Mouse (Mus musculus) right cerebral cortex, postnatal 36 days (tissue): ENCODE results near the gene Cog7.
A peak's percentile ranks its signal among the peaks of the same experiment; 100 is the strongest.

ENCODE experiments used
- DNase-seq, 2 experiments: peaks; one replicate each; pipeline ENCODE4 v3.0.0; 2022; ENCODE audit warnings: low spot score in 2 of 2, mixed read lengths in 1 of 2

The Cog7 gene

DNA sequence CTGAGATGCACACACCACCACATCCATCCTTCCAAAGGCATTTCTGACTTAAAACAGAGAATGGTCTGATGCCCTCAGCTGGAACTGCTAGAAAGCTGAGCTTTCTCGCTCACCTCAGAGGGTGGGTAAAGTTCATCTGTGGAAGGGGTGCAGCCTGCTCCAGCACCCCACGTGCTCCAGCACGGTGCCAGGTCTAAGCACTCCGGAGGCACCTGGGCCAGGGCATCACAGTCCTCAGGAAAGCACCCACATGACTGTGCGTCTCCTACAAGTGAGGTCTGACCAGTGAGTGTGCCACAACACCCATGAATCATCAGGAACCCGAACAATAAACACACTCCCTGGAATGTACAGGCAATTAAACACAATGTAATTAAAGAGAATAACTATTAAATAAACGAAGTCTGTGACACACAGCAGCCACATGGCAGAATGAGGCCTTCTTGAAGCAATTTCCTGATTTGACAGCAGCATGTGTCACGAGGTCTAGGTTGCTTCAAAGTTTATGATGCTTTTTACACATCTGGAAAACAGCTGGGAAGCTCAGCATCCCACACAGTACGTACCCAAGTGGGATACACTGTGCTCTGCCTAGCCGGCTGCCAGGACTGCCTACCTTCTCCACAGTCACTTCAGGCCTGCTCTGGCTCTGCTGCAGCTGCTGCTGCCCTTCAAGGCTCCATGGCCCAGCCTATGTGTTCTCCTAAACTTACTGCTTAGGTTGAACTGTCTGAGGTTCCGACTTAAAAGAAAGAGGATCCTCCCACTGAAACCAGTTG, 26.4 kb downstream of the Cog7 start:
- no peak for DNase-seq

DNA sequence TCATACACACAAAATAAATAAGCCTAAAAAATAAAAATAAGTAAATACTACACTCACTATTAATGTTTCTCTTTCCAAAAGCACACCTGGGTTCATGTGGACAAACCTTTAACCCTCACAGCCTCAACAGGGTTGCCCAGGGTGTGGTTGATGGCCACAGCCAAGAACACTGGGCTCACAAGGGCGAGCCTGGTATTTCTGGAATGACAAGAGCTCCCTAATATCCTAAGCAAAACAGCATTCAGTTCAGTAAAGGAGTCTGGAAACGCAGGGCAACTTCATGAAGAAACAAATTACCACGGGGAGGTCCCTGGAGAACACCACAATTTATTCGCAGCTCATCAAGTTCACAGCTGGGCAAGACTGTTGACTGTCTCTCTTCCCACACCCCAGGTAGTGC, 34.0 kb downstream of the Cog7 start:
- DNase-seq = no peak

DNA sequence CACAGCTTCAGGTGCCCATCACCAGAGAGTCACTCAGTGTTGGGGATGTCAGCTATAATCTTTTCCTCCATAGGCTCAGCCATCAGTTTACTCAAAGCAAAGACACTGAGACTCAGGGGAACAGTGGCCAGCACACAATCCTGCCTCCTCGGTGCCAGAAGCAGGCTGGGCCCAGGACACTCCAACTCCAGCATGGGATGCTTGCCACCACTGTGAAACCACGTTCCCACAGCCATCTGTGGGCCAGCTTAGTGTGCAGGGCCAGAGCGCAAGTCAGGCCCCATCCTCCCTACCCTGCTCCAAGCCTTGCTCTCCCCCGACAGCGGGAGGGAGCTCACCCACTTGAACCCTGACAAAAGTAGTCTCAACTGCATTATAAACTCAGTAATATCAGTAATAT, 35.3 kb downstream of the Cog7 start:
- no peak for DNase-seq

DNA sequence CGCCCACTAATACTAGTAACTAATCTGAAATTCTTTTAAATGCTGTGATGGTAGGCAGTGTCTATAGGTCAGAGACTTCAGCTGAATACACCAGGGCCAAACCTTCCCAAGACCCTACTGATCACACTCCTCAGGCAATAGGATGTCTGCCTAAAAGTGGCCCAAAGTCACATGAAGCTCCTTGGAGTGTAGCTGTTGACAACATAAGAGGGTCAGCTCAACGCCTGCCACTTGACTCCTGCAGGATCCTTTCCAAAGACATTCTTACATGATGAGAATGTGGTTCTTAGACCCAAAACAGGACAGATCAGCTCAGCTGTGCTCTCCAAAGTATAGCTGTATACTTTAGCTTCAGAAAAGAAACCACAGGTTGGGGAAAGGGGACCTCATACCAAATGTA, 39.1 kb downstream of the Cog7 start:
- no peak for DNase-seq

DNA sequence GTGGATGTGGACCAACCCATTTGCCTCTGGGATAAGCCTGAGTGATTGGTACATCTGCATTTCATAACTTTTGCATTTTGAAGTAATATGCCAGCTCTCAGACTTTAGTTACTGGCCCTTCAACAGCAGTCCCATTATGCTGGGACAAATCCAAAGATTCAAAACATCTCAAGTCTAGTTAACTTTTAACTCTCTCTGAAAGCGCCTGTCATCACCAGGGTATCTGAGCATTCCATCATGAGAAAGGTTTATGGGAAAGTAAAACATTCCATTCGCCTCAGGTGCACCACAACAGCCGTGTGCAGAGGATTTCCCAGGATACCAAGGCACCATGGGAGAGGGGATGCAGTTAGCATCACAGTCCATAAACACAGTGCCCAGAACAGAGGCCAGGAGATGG, 39.9 kb downstream of the Cog7 start:
- DNase-seq = no peak

DNA sequence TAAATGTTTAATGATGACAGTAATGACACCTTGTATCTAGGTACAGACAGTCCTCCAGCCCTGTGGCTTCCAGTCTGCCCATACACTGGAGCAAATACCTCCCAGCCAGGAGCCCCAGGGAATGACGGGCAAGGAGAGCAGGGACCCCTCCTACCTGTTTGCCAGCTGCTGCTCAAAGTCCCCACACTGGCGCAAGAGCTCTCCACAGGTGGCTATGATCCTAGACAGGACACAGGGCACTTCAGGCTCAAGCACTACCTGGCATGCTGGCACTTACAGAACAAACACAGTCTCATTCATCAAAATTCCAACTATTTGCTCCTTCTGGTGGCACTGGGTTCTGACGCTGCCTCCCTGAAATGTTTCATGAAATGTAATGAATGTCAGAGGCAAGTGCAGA, 40.5 kb downstream of the Cog7 start:
- no peak for DNase-seq

DNA sequence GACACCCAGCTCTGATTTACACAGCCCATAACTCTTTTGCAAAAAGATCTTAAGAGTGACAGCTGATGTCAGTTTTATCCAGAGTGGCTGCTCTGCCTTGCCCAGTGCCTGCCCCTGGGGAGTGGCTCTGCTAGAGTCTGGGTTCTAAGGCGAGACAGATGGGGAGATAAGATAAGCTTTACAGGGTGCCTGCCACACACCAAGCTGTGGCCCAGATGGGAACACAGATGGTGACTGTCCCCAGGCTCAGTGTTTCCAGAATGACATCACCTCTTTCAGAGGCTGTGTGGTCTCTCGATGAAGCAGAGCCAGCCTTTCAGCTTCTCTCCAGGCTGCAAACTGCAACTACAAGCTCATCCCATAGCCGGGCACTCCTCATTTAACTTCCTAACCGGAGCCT, 41.8 kb downstream of the Cog7 start:
- DNase-seq = peak; percentile 66 to 73

DNA sequence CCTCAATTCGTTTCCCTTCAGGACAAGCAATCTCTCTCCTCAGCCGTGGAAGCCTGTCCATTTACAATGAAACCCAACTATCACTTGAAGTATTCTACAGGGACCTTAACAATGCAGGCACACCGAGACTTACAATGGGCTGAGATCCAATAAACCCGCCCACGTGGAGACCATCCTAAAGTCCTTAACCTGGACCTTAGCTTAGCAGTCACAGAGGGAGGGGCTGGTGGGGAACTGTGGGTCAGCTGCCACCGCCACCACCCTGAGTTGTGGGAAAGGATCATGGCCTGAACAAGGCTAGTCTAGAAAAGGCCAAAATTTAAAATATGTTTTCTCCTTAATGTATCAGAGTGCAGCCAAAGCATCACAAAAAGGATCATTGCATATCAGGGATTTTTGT, 42.3 kb downstream of the Cog7 start:
- no peak for DNase-seq

DNA sequence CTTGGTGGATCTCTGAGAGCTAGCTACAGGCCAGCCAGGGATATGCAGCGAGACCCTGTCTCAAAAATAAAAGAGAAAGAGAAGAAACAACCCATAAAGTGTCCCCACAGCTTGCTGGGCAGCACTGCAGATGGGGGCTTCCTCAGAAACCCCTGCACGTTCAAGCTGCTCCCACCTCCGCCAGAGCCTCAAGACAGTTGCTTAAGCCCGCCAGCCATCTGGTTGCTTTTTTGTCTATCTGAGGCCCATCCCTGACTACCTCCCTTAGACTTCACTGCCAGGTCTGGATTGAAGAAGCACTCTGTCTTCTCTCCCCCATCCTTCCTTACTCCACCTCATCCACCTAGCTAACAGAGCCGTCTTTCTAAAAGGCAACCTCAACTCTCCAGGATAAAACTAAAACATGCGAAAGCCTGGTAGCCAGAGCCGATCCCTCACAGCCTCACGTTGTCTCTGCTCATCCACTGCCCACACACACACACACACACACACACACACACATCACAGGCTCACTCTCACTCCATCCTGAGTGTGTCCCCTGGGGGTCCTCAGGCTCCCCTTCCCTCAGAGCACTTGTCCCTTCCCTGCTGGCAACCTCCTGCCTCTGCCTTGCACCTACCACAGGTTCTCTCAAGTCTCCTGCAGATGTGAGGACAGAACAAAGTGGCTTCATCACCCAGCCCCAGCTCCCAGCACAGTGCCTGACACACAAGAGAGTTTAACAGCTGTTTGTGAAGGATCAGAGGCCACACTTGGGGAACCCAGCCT, 43.2 kb downstream of the Cog7 start:
- no peak for DNase-seq

DNA sequence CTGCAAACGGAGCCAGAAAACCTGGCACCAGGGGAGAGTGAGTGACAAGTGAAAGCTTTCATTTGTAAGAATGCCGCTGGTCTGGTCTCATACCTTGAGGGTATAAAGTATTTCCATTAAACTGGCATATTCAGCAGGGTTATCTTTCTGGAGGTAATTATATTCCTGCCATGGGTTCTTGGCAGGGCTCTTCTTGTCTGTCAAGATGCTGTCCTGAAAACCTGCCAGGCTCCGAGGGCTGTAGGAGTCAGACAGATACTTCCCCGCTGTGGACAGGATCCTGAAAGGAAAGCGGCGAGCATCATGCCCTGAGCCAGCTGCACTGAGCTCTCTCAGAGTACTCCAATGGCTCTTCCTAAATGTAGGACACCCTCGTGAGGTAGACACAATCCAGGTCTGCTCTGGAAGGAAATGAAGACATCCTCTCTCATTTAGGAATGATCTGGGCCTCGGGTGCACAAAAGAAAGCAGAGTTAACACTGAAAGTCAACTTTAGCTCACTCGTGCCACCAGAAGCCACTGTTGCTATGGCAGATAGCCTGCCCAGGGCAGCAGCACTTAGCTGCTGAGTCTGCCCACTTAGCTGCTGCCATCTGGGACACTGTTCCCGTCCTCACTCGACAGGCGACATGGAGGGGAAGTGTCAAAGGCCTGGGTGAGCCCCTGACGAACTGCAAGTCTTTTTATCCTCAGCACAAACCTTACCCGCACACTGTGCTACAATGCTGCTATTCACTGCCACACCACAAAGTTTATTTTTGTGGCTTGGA, 44.5 kb downstream of the Cog7 start:
- no peak for DNase-seq

DNA sequence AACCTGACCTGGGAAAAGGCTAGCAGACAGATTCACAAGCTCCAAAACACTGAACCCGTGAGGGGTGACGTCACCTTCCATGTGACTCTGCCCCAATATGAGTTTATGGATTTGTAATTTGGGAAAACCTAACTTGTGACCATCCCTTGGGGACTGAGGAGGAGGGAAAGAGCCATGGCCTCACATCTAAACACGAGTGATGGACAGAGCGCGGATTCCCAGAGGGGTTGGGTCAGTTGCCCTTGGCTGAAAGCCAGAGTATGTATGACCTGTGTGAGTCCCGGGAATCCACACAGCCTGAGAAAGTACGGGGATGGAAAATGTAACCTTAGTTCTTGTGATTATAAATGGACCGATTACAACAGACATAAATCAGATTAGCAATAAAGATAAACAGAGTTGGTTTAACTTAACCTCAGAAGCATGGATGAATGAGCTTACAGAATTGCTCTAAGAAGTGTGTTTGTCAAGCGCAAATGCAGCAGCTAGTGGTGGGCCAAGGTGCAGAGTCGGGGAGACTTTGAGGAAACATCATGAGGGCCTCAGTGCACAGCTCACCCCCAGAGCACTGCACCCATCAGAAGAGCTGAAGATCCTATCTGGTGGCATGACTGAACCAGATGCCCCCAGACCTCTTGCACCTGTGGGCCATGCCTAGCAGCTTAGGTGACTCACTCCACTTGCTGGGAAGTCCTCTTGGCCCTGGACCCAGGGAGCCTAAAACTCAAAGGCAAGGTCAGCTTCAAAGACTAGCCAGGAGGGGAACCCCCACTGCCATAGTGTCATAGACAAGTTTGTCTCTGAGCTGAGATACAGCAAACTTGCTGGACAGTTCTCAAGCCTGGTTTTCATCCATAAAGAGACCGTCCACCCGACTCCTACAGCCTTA, 45.4 kb downstream of the Cog7 start:
- no peak for DNase-seq

DNA sequence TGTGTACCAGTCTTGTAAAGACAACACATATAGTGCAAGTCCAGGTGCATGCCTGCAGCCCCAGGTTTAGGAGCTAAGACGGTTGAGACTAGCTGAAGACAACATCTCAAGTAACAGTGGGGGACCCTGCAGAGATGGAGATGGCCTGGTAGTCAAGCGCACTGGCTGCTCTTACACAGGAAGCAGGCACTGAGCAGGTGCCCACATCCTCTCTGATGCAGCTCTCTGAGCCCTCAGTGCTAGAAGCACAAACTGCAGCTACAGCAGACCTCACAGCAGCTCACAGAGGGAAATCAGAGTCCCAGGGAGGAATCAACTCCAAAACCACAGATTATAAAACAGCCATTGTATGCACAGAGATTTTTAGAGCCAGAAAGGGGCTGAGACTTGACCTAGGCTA, 47.2 kb downstream of the Cog7 start:
- DNase-seq = no peak

DNA sequence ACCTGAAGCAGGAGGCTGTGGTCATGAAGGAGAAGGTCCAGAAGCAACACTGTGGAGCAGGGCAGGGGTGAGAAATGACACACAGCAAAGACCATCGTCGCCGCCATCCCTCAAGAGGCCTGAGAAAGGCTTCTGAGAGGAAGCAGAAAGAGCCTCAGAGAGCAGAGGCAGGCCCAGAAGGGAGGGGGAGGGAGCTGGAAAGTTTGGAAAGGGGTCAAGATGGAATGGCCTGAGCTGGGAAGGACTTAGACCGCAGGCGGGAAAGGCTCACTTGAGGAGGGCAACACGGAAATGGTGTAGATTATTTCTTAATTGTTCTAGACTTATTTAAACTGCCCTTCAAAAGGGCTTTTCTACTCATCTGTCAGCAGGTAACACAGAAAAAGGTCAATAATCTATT, 47.8 kb downstream of the Cog7 start:
- DNase-seq = no peak

DNA sequence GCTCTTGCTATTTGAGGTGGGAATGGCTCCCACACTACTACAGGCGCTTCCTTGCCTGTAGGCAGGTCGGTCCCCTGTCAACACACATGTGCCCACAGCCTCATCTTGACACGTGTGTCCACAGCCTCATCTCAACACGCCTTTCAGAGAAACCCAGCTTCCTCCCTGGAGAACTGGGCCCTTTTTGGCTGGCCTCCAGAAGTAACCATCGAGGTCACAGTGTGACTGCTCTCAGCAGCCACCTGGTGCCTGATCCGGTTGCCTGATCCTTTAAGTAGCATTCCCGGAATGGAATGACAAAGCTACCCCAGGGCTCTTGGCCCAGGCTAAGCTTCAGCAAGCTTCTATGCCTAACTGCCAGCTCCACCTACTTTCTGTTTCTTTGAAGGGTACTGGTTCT, 50.3 kb downstream of the Cog7 start:
- no peak for DNase-seq

DNA sequence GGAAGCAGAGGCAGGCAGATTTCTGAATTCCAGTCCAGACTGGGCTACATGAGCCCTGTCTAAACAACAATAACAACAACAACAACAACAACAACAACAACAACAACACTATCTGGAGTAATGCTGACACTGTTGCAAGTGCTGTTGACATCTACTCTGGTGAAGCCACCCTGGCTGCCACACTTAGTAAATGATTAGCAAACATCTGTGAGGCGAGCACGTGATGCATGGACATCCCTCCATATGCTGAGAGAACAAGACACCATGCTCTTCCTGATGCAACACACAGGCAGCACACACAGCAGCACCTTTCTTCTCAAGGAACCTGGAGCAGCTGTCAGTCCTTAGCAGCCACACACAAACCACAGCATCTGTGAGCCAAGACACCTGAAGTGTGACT, 53.6 kb downstream of the Cog7 start:
- no peak for DNase-seq

DNA sequence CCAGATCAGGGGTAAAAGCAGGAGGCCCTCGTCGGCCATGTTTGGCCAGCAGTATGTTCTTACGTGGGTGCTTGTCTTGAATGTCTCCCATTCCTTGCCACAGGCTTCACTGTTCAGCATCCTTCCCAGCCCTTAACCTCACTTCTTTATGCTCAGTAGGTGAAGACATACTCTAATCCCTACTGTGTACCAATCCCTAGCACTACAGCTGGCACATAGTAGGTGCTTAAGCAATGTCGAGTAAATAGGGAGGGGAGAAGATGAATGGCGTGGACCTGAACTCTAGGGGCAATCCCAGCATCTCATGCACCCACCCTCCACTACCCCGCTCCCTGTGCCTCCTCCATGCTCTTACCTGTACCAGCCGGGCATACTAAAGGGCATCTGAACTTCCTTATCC, 57.1 kb downstream of the Cog7 start:
- DNase-seq = no peak

DNA sequence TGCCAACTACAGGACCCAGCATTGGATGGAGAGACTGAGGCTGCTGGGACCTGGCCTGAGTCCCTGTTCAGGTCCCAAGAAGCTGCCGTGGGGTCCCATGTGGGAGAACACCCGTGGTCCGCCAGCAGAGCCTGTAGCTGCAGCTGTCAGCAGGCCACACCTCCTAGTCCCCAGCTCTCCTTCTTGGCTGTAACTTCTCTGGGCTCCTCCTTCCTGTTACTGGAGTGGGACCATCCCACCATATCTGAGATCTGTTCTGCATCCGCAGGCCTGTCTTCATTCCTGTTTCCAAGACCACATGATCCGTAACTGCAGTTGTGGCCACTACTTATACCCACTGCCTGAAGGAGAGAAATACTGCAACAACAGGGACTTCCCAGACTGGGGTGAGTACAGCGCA, 67.6 kb downstream of the Cog7 start:
- DNase-seq = no peak

DNA sequence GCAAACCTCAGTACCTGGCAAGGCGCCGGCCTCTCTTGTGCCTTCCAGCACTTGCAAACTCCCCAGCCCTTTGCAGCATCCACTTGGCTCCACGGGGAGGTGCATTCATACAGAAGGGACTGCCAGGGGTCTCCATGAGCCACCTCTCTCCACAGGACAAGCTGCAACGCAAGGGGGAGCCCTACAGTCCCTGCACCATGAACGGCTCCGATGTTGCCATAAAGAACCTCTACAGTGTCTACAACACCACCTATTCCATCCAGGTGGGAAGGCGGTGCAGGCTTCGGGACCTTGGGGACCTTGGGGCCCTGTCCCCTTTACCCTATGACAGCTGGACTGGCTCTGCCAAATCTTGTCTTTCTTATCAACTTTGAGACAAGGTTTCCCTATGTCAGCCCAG, 69.3 kb downstream of the Cog7 start:
- DNase-seq = no peak

DNA sequence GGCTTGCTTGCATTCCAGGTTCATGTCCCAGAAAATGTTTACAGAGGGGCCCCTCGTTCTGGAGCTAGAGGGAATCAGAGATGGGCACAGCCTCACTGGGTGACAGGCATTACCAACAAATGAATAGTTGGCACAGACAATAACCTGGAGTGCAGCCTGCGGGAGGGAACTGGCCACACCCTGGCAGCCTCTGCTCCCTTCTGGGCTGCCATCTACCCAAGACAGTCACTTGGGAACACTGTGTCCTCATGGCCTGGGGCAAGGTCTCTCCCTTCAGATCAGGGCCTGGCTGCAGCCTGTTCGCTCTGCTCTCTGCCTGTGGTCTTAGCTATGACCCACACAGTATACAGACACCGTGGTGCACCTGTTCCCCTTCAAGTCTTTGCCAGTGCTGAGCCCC, 74.6 kb downstream of the Cog7 start:
- no peak for DNase-seq

DNA sequence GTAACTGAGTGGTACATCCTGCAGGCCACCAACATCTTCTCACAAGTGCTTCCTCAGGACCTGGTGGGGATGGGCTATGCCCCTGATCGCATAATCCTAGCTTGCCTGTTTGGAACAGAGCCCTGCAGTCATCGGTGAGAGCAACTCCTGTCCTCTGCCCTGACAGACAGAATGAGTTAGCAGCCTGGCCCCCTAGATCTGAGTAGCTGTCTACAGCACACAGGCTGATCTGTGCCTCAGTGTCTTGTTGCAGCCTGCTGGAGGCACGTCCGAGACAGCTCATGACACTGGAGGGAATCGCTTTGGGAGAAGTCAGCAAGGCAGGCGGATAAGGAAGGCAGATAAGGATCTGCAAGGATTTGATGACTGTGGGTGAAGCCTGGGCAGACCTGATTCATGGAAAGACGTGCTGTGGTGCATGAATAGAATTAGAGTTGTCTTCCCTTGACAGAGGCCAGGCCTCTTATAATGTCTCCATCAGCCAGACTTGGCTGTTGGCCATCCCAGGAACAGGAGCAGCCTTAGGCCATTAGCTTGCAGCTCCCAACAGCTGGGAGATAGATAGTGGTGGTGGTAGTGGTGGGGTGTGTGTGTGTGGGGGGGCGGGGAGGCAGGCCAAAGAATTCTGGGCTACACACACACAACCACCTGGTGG, 78.6 kb downstream of the Cog7 start:
- DNase-seq = no peak

DNA sequence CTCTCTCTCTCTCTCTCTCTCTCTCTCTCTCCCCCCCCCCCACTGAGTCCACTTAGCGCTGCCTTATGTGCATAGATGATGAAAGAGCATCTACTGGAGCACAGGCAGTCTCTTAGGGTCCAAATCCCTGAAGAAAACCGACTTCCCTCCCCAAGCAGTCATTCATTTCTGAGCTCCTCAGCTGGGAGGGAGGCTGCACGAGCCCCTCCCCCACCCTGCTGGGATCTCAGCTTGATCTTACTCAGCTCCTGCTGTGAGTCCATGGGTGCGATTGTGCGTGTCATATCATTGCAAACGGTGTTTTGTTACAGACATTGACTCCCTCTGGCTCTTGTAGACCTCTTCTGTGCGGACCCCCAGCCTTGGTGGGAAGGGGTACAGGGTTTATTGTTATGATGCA, 81.6 kb downstream of the Cog7 start:
- DNase-seq = no peak
